In genomic region chr6:119329215-119329714, GRCm38 (mm10) we compare ENCODE assay signal across 8 mouse cellular contexts. TPM values are rescaled to one million over a fixed set of nuclear protein-coding genes. Genes with fewer than 3 reads are reported as not detected.
A peak's percentile ranks its signal among the peaks of the same experiment; 100 is the strongest.
DNase-seq lines count a peak whose midpoint lies in the region; ATAC-seq lines count a peak whose summit lies in the region.

No protein-coding gene starts in this region.

- DNase-seq in adrenal gland, postnatal 14 days, result peak; percentile 70
- no peak for DNase-seq in adrenal gland, adult 18-20 months (ENCODE audit: low spot score in 2 of 2)
- peak; percentile 32 for DNase-seq in embryo, embryonic 9.5 days (ENCODE audit: extremely low spot score)
- DNase-seq in heart, postnatal 36 days, result peak; percentile 9 to 16
- DNase-seq in layer of hippocampus, adult 9-11 months, result peak; percentile 94
- DNase-seq in mesoderm, embryonic 11.5 days (ENCODE audit: low read depth, low spot score), result peak; percentile 55
- DNase-seq in skeletal muscle tissue, adult 2 months (ENCODE audit: low read depth, low spot score), result peak; percentile 44

- no peak for ATAC-seq in megakaryocyte, adult 5-6 weeks (ENCODE audit: poor library complexity, severe bottlenecking)

- intact Hi-C loops in heart, postnatal 36 days (cut with DNase I), result no loop called here

RNA-seq across cellular contexts. Expression of gene Lrtm2, which starts 1.3 kb away (rescaled TPM):
- total RNA-seq in adrenal gland, postnatal 14 days (2021), result 0.23 TPM in 1 of 2 replicates, not detected in the other
- total RNA-seq in adrenal gland, adult 18-20 months (2021), result under 1 TPM in 1 of 2 experiments, not detected in 1; 0.27 TPM
- under 1 TPM; 0.08 to 0.25 TPM for total RNA-seq in heart, postnatal 36 days (2021)
- 0.23 TPM in 1 of 2 replicates, not detected in the other for total RNA-seq in megakaryocyte, adult 5-6 weeks (2015)
- not detected in 2 replicates for total RNA-seq in megakaryocyte, adult 5-6 weeks (2017)

Comparison
In these comparisons a context has a peak if more than half of its experiments do, and no peak if none do; other contexts are left out.
1. DNase-seq: peak in adrenal gland, postnatal 14 days (single experiment), embryo, embryonic 9.5 days (single experiment), heart, postnatal 36 days (2 of 2), layer of hippocampus, adult 9-11 months (single experiment), mesoderm, embryonic 11.5 days (single experiment) and skeletal muscle tissue, adult 2 months (single experiment); none in adrenal gland, adult 18-20 months (0 of 2).